ENCODE assay signal across 15 mouse cellular contexts in the genomic region with DNA sequence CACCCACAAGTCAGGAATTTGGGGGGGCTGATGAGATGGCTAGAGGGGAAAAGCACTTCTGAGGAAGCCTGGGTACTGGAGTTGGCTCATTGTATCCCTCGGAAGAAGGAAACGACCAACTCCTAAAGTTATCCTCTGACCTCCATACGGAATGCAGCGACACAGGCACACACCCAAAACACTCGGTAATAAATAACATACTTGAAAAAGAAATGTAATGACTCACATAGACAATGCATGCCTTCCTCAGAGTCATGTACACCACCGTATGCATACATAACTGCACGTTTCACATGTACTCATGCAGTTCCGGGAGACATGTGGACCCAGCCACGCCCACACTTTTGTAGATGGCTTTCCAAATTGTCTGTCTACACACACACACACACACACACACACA. TPM values are rescaled to one million over a fixed set of nuclear protein-coding genes. Genes with fewer than 3 reads are reported as not detected.
A peak's percentile ranks its signal among the peaks of the same experiment; 100 is the strongest.
DNase-seq lines count a peak whose midpoint lies in the region; ATAC-seq and TF ChIP-seq lines count a peak whose summit lies in the region.
"Had no signal": no experiment of that assay in that cellular context is flagged by ENCODE, and none has a peak within 500 bp of the region (broad histone marks: within the 10 kb centered on the region; RNA-seq: fewer than 3 reads in every experiment).

No protein-coding gene starts in this region.

- peaks cover 83% of the 10 kb centered on the region for H3K4me1 ChIP-seq in forebrain, embryonic 15.5 days
- peaks cover 71% of the 10 kb centered on the region for H3K4me1 ChIP-seq in forebrain, embryonic 16.5 days (replicated peaks; ENCODE audit: control insufficient read depth, insufficient read depth, low read length)
- H3K4me1 ChIP-seq in hindbrain, embryonic 10.5 days (replicated peaks), result peaks cover 82% of the 10 kb centered on the region
- H3K4me1 ChIP-seq in hindbrain, postnatal 0 days (ENCODE audit: insufficient read depth, low read length), result peaks cover 61% of the 10 kb centered on the region
- peaks cover 90% of the 10 kb centered on the region for H3K4me1 ChIP-seq in limb, embryonic 12.5 days (replicated peaks)

- whole genome bisulfite sequencing in forebrain, embryonic 15.5 days, result 83% methylated on average over 9 of the region's 9 CpGs
- WGBS in forebrain, embryonic 16.5 days, result 78% methylated on average over 9 of the region's 9 CpGs
- 93% methylated on average over 9 of the region's 9 CpGs for WGBS in hindbrain, embryonic 10.5 days
- WGBS in hindbrain, postnatal 0 days, result 82% methylated on average over 9 of the region's 9 CpGs
- 87% methylated on average over 9 of the region's 9 CpGs for WGBS in limb, embryonic 12.5 days

- H3K4me3 ChIP-seq in forebrain, embryonic 15.5 days, result no peak overlapping the region
- no peak overlapping the region for H3K4me3 ChIP-seq in forebrain, embryonic 16.5 days (replicated peaks; ENCODE audit: low read length)
- no peak overlapping the region for H3K4me3 ChIP-seq in hindbrain, embryonic 10.5 days
- H3K4me3 ChIP-seq in hindbrain, postnatal 0 days (ENCODE audit: low read length), result no peak overlapping the region
- H3K4me3 ChIP-seq in limb, embryonic 12.5 days (replicated peaks), result no peak overlapping the region
- H3K4me3 ChIP-seq: forebrain, embryonic 12.5 days; hindbrain, embryonic 13.5 days; liver, embryonic 15.5 days; megakaryocyte, embryonic 14.5 days; neural tube, embryonic 13.5 days had no signal

- DNase-seq in hindbrain, embryonic 10.5 days (ENCODE audit: low spot score), result no peak
- no peak for DNase-seq in hindbrain, postnatal 0 days (ENCODE audit: low spot score)
- DNase-seq in 3T3-L1 (ENCODE audit: low read depth, low spot score), result peak; percentile 46
- no peak for DNase-seq in cerebellum, postnatal 25 days
- no peak for DNase-seq in adrenal gland, adult 18-20 months (ENCODE audit: low spot score in 2 of 2)
- DNase-seq: adrenal gland, postnatal 25 days; cerebellum, postnatal 14 days had no signal

- no peak overlapping the region for H3K9ac ChIP-seq in forebrain, embryonic 15.5 days (replicated peaks)
- H3K9ac ChIP-seq in forebrain, embryonic 16.5 days (replicated peaks; ENCODE audit: low read depth, low read length), result no peak overlapping the region
- no peak overlapping the region for H3K9ac ChIP-seq in hindbrain, postnatal 0 days (replicated peaks; ENCODE audit: low read length)
- no peak overlapping the region for H3K9ac ChIP-seq in limb, embryonic 12.5 days (replicated peaks)
- H3K9ac ChIP-seq: forebrain, embryonic 12.5 days; liver, embryonic 15.5 days had no signal

- no peak for TF ChIP-seq CTCF in hindbrain, postnatal 0 days (IDR thresholded peaks at IDR 0.05; ENCODE audit: low read depth)

- no peaks in the 10 kb centered on the region for H3K27me3 ChIP-seq in forebrain, embryonic 15.5 days
- H3K27me3 ChIP-seq in forebrain, embryonic 16.5 days (replicated peaks; ENCODE audit: control insufficient read depth, insufficient read depth, low read length), result no peaks in the 10 kb centered on the region
- H3K27me3 ChIP-seq in hindbrain, embryonic 10.5 days (ENCODE audit: insufficient read depth, poor library complexity, severe bottlenecking), result peaks cover 67% of the 10 kb centered on the region
- no peaks in the 10 kb centered on the region for H3K27me3 ChIP-seq in hindbrain, postnatal 0 days (ENCODE audit: insufficient read depth, low read length)
- H3K27me3 ChIP-seq in limb, embryonic 12.5 days, result no peaks in the 10 kb centered on the region
- H3K27me3 ChIP-seq: hindbrain, embryonic 13.5 days had no signal

- no peaks in the 10 kb centered on the region for H3K9me3 ChIP-seq in forebrain, embryonic 15.5 days
- no peaks in the 10 kb centered on the region for H3K9me3 ChIP-seq in forebrain, embryonic 16.5 days (ENCODE audit: control insufficient read depth, low read length)
- H3K9me3 ChIP-seq in hindbrain, embryonic 10.5 days, result no peaks in the 10 kb centered on the region
- no peaks in the 10 kb centered on the region for H3K9me3 ChIP-seq in hindbrain, postnatal 0 days (ENCODE audit: low read length)
- no peaks in the 10 kb centered on the region for H3K9me3 ChIP-seq in limb, embryonic 12.5 days
- H3K9me3 ChIP-seq: forebrain, embryonic 12.5 days; hindbrain, embryonic 13.5 days; liver, embryonic 15.5 days; megakaryocyte, embryonic 14.5 days; neural tube, embryonic 13.5 days had no signal

- no peak overlapping the region for H3K4me2 ChIP-seq in forebrain, embryonic 15.5 days (replicated peaks)
- no peak overlapping the region for H3K4me2 ChIP-seq in forebrain, embryonic 16.5 days (ENCODE audit: low read length)
- no peak overlapping the region for H3K4me2 ChIP-seq in hindbrain, postnatal 0 days (ENCODE audit: low read depth, low read length)
- no peak overlapping the region for H3K4me2 ChIP-seq in limb, embryonic 12.5 days
- H3K4me2 ChIP-seq: forebrain, embryonic 12.5 days; hindbrain, embryonic 13.5 days; liver, embryonic 15.5 days had no signal

- H3K27ac ChIP-seq in forebrain, embryonic 15.5 days (replicated peaks), result peak overlapping the region; percentile 93; the same call in 1 of the 2 replicates
- no peak overlapping the region for H3K27ac ChIP-seq in forebrain, embryonic 16.5 days (ENCODE audit: low read length)
- H3K27ac ChIP-seq in hindbrain, embryonic 10.5 days, result peak overlapping the region; percentile 73; the same call in 1 of the 2 replicates
- no peak overlapping the region for H3K27ac ChIP-seq in hindbrain, postnatal 0 days
- peak overlapping the region; percentile 97 for H3K27ac ChIP-seq in limb, embryonic 12.5 days

- H3K36me3 ChIP-seq in forebrain, embryonic 15.5 days, result no peaks in the 10 kb centered on the region
- H3K36me3 ChIP-seq in forebrain, embryonic 16.5 days (ENCODE audit: control insufficient read depth, insufficient read depth), result no peaks in the 10 kb centered on the region
- no peaks in the 10 kb centered on the region for H3K36me3 ChIP-seq in hindbrain, embryonic 10.5 days
- no peaks in the 10 kb centered on the region for H3K36me3 ChIP-seq in hindbrain, postnatal 0 days (ENCODE audit: insufficient read depth, low read length)
- H3K36me3 ChIP-seq in limb, embryonic 12.5 days, result no peaks in the 10 kb centered on the region
- H3K36me3 ChIP-seq: forebrain, embryonic 12.5 days; hindbrain, embryonic 13.5 days; liver, embryonic 15.5 days; neural tube, embryonic 13.5 days had no signal

- ATAC-seq in forebrain, embryonic 15.5 days (replicated peaks), result no peak
- ATAC-seq in forebrain, embryonic 16.5 days, result no peak
- ATAC-seq in hindbrain, postnatal 0 days, result no peak
- ATAC-seq in limb, embryonic 12.5 days (ENCODE audit: insufficient number of reproducible peaks, insufficient read depth, low FRiP score, low TSS enrichment, low read depth), result no peak

RNA-seq across cellular contexts. Expression of a gene that starts 41.0 kb away (rescaled TPM):
- 31.8 and 33.6 TPM in 2 replicates for polyA plus RNA-seq in forebrain, embryonic 15.5 days (2015; fragmentation: Nextera tagmentation; extraction: Ambion mirVana)
- polyA plus RNA-seq in forebrain, embryonic 16.5 days (2015; fragmentation: Nextera tagmentation; extraction: Ambion mirVana), result 27.0 and 31.5 TPM in 2 replicates
- polyA plus RNA-seq in hindbrain, embryonic 10.5 days (2016; fragmentation: Nextera tagmentation; extraction: Ambion mirVana), result 42.1 and 67.1 TPM in 2 replicates
- total RNA-seq in hindbrain, postnatal 0 days (2014; rRNA removed), result 14.1 and 14.7 TPM in 2 replicates
- polyA plus RNA-seq in hindbrain, postnatal 0 days (2015; fragmentation: Nextera tagmentation; extraction: Ambion mirVana), result 27.5 and 32.3 TPM in 2 replicates
- 73.8 and 81.6 TPM in 2 replicates for polyA plus RNA-seq in limb, embryonic 12.5 days (2016; fragmentation: Nextera tagmentation; extraction: Ambion mirVana)
- 100 to 1,000 TPM in 1 of 2 experiments, 10 to 100 TPM in 1; 97.5 to 102 TPM for total RNA-seq in adrenal gland, adult 18-20 months (2021)

Comparison
In these comparisons a context has a peak if more than half of its experiments do, and no peak if none do; other contexts are left out.
1. H3K27ac ChIP-seq: peak in forebrain, embryonic 15.5 days (single experiment), hindbrain, embryonic 10.5 days (single experiment) and limb, embryonic 12.5 days (single experiment); none in forebrain, embryonic 16.5 days (single experiment) and hindbrain, postnatal 0 days (single experiment).